Mouse (Mus musculus) natural killer cell, adult 2 months (primary cell): ENCODE data around the gene Mpz.

Source experiments
- DNase-seq, 2 experiments: peaks; one replicate each; pipeline ENCODE4 v3.0.0; 2022; ENCODE audit warnings: low spot score in 2 of 2

The Mpz gene

GRCm38 (mm10) chr1:171187851-171188700 lies 37.6 kb downstream of the Mpz start:
- no peak for DNase-seq

DNA sequence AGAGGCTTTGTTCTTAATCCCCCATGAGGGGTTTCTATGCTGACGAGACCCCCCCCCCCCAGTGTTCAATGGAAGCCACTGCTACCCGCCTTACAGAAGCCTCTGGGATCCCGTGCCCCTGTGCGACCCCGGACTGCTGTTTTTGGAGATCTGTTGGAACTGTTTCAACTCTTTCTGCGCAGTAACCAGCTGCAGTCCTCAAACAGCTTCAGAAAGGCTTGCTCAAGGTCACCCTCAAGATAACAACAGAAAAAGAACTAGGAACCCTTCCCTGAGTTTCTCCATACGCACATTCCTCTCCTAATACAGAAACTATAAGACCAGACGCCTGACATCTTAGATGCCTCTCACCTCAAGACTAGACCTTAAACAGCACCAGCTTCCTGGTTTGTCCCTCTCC lies 38.5 kb downstream of the Mpz start:
- no peak for DNase-seq

DNA sequence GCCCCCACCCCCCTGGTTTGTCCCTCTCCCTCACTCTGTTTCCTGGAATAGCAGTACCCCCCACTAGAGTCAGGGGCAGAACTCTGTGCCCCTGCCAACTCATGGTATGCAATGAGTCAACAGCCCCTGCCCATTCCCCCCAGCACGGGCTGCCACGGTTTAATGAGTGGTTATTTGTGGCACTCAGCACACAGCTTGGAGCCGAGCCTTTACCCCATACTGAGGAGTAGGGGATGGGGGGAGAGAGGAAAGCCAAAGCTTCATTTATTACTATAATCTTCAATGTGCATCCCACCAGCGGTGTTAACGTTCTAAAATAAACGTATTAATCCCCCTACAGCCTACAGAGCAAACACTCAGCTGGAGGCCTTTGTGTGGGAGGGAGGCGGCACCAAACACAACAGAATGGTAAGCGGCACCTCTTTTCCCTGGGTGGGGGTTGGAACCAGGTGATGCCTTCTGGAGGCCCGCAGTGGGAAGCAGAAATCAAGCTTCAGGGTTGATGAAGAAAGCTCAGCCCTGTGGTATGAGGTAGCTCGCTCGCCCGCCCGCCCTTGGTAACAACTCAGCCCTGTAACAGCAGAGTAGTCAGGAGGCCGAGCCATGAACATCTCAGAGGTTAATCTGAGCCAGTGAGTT lies 39.1 kb downstream of the Mpz start:
- no peak for DNase-seq

GRCm38 (mm10) chr1:171190832-171191231 lies 40.3 kb downstream of the Mpz start:
- DNase-seq: no peak

DNA sequence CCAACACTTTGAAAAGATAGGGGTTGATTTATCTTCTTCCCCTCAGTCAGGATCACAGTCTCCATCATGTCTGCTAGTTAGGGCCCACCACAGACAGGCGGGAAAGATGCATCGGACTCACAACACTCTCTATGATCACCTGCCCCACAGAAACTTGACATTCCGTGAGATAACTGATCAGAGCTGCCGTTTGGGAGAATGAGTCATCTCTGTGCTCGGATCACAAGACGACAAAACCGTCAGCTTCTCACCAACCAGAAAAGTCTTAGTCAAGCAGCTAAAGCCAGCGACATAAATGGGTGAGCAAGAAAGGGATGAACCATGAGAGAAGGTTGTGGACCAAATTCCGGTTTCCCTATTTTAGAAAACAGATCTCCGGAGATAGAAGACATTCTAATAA lies 41.8 kb downstream of the Mpz start:
- DNase-seq: no peak

GRCm38 (mm10) chr1:171193093-171193840 lies 42.8 kb downstream of the Mpz start:
- no peak for DNase-seq

DNA sequence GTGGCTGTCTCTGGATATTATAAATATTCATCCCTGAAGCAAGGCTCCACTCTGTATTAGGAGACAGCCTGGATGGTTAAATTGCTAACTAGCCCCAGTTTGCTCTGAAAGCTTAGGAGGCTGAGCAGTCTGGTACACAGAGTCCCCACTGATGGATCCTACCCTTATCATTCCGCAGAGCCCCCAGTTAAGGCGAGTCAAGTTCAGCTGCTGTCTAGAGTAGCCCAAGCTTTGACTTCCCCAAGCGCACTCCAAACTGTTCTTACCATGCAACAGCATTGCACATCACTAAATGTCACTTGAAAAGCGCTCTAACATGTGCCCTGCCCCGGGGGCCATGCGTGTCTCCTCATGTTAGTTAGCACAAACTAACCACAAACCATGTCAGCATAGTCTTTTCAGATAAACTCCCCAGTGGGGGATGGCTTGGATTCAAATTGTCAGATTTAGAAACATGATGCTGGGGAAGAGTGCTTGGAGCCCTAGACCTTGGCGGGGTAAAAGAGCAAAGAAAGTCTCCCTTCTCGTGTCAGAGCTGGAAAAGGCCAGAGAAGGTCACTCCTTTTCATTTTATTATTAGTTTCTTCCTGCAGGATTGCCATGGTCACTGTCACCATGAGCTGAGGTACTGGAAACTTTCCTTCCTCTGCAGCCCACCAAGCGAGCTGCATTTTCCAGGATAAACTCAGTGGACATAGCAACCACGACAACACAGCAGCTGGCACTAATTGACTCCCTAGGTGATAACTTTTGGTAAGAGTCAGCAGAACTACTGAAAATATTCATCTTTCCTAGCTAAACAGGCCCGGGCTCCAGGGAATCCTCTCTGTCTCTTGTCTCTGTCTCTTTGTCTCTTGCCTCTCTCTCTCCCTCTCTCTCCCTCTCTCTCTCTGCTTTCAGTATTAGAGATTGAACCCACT lies 43.7 kb downstream of the Mpz start:
- no peak for DNase-seq

- no peak for DNase-seq
These were observed 44.7 kb downstream of the Mpz start for GRCm38 (mm10) chr1:171195046-171195822.

GRCm38 (mm10) chr1:171195887-171196397 lies 45.4 kb downstream of the Mpz start, which contains the start of gene Pcp4l1:
Pcp4l1 (minus strand) TSS chr1:171196268.
- peak in 1 of 2 experiments; percentile 12 for DNase-seq

DNA sequence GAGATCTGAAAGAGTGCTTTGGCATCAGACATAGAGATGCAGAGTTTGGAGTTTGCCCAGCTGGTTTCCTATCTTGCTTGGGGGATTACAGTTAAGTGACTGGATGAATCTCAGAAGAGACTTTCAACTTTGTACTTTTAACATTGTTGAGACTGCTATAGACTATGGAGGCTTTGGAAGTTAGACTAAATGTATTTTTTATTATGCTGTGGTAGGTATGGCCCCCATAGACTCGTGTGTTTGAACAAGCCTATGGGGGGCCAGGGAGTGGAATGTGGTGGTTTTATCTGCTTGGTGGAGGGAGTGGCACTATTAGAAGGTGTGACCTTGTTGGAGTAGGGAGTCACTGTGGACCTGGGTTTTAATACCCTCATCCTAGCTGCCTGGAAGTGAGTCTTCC lies 49.0 kb downstream of the Mpz start:
- DNase-seq: no peak

DNA sequence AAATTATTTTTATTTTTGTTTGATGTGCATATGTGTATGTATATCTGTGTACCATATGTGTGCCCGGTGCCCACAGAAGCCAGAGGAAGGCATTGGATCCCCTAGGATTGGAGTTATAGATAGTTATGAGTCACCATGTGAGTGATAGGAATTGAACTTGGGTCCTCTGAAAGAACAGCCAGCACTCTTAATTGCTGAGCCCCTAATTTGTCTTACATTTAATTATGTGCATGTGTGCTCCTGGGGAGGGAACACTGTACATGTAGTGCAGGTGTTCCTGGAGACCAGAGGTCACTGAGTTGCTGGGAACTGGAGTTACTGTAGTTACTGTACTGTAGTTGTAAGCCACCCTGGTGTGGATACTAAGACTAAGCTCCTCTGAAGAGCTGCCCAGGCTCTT lies 50.3 kb downstream of the Mpz start:
- DNase-seq: no peak

GRCm38 (mm10) chr1:171203471-171204248 lies 53.1 kb downstream of the Mpz start:
- no peak for DNase-seq

DNA sequence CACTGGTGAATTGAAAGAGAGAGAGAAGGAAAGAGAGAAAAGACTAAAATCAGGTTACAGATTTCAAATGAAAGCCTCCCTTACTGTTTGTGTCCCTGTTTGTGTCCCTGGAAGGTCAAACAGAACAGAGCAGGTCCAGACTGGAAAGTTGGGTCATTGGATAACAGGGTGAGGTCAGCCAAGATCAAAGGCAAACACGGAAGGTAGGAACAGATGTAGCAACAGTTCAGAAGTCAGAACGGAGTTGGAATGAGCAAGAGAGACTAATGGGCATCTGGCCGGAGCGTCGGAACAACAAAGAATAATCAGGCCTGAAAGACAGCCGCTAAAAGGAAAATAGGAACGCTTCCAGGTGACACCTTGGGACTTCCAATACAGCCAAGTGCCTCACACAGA lies 53.7 kb downstream of the Mpz start:
- DNase-seq: no peak

GRCm38 (mm10) chr1:171205704-171206493 lies 55.4 kb downstream of the Mpz start:
- DNase-seq: no peak

DNA sequence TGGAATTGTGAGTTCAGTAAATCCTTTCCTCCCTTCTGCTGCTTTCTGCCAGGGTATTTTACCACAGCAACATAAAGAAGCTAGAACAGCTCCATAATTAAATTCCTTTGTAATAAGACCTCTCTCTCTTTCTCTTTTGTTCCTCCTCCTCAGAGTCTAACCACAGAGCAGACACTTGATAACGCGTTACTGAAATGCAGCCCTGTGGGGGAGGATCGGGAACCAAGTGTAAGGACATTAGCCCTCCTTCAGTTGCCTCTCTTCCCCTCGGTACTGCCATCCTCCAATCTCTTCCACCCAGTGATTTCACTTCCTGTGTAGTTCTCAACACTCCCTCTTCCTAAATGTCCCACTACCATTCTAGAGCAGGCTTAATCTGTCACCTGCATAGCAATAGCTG lies 58.9 kb downstream of the Mpz start:
- DNase-seq: no peak
